Mouse (Mus musculus): ENCODE data around the gene Rpl28. TPM values are rescaled to one million over a fixed set of nuclear protein-coding genes. Genes with fewer than 3 reads are reported as not detected.

The Rpl28 gene
- polyA plus RNA-seq, 1 experiment: 3,329 TPM

GRCm38 (mm10) chr7:4752821-4753570 lies 39.7 kb upstream of the Rpl28 start, which contains the start of gene Cox6b2:
Cox6b2 (minus strand) TSS chr7:4753094.
- H3K4me3 ChIP-seq: no peak within 1 kb of the TSS
- H3K36me3 ChIP-seq (ENCODE audit: control insufficient read depth, insufficient read depth): no peaks in the 10 kb centered on the region
- H3K27me3 ChIP-seq (ENCODE audit: control insufficient read depth, insufficient read depth, insufficient read length): no peaks in the 10 kb centered on the region
- H3K4me2 ChIP-seq (ENCODE audit: low read depth): no peak within 1 kb of the TSS
- H3ac ChIP-seq (ENCODE audit: control insufficient read depth, insufficient read length): no peak within 1 kb of the TSS
- no peaks in the 10 kb centered on the region for H3K79me2 ChIP-seq (ENCODE audit: control insufficient read depth, insufficient read depth)
- no peak for TF ChIP-seq MAX (IDR thresholded peaks at IDR 0.05; ENCODE audit: low read depth)
- no peak for TF ChIP-seq SRF (IDR thresholded peaks at IDR 0.05; ENCODE audit: control insufficient read depth, insufficient read length, low read depth)
- no peak for TF ChIP-seq USF1 (IDR thresholded peaks at IDR 0.05; ENCODE audit: low read depth)
- no peak for TF ChIP-seq CEBPB (IDR thresholded peaks at IDR 0.05; ENCODE audit: insufficient read depth, poor library complexity, severe bottlenecking)
- no peak for TF ChIP-seq POLR2AphosphoS2 (IDR thresholded peaks at IDR 0.05; ENCODE audit: insufficient read length, low read depth)
- TF ChIP-seq REST (IDR thresholded peaks at IDR 0.05; ENCODE audit: insufficient read depth, insufficient read length): no peak
- no peak for TF ChIP-seq POLR2A (IDR thresholded peaks at IDR 0.05; ENCODE audit: insufficient read length, low read depth)
- TF ChIP-seq MYOD1 (IDR thresholded peaks at IDR 0.05; ENCODE audit: control insufficient read depth in 1 of 3, insufficient read length in 2 of 3, low read depth in 2 of 3): no peak
- TF ChIP-seq MYOG (IDR thresholded peaks at IDR 0.05; ENCODE audit: control insufficient read depth in 1 of 3, insufficient read depth in 1 of 3, insufficient read length in 2 of 3, low read depth in 2 of 3): no peak
- no peak for TF ChIP-seq E2F4 (IDR thresholded peaks at IDR 0.05; ENCODE audit: insufficient read depth)
- TF ChIP-seq TCF3 (IDR thresholded peaks at IDR 0.05; ENCODE audit: insufficient read length, low read depth): no peak
- TF ChIP-seq TCF12 (IDR thresholded peaks at IDR 0.05; ENCODE audit: insufficient read depth, poor library complexity, severe bottlenecking): no peak

- Histone ChIP-seq H3ac (ENCODE audit: control insufficient read depth, insufficient read length) (no peak overlapping the region), H3K79me2 (ENCODE audit: control insufficient read depth, insufficient read depth) (no peaks in the 10 kb centered on the region), H3K4me2 (ENCODE audit: low read depth) (no peak overlapping the region), H3K27me3 (ENCODE audit: control insufficient read depth, insufficient read depth, insufficient read length) (no peaks in the 10 kb centered on the region), H3K36me3 (ENCODE audit: control insufficient read depth, insufficient read depth) (no peaks in the 10 kb centered on the region), H3K4me3 (no peak overlapping the region)
- TF ChIP-seq TCF3 (IDR thresholded peaks at IDR 0.05; ENCODE audit: insufficient read length, low read depth) (no peak), TCF12 (IDR thresholded peaks at IDR 0.05; ENCODE audit: insufficient read depth, poor library complexity, severe bottlenecking) (no peak), E2F4 (IDR thresholded peaks at IDR 0.05; ENCODE audit: insufficient read depth) (no peak), REST (IDR thresholded peaks at IDR 0.05; ENCODE audit: insufficient read depth, insufficient read length) (no peak), POLR2A (IDR thresholded peaks at IDR 0.05; ENCODE audit: insufficient read length, low read depth) (no peak), MAX (IDR thresholded peaks at IDR 0.05; ENCODE audit: low read depth) (no peak), MYOG (IDR thresholded peaks at IDR 0.05; ENCODE audit: control insufficient read depth in 1 of 3, insufficient read depth in 1 of 3, insufficient read length in 2 of 3, low read depth in 2 of 3) (no peak), MYOD1 (IDR thresholded peaks at IDR 0.05; ENCODE audit: control insufficient read depth in 1 of 3, insufficient read length in 2 of 3, low read depth in 2 of 3) (no peak)
These were observed 33.0 kb upstream of the Rpl28 start for GRCm38 (mm10) chr7:4759670-4760069.

- peak overlapping the region; percentile 69 for H3K4me2 ChIP-seq (ENCODE audit: low read depth)
- no peak overlapping the region for H3K4me3 ChIP-seq
- no peak overlapping the region for H3ac ChIP-seq (ENCODE audit: control insufficient read depth, insufficient read length)
- no peaks in the 10 kb centered on the region for H3K36me3 ChIP-seq (ENCODE audit: control insufficient read depth, insufficient read depth)
- H3K79me2 ChIP-seq (ENCODE audit: control insufficient read depth, insufficient read depth): no peaks in the 10 kb centered on the region
- H3K27me3 ChIP-seq (ENCODE audit: control insufficient read depth, insufficient read depth, insufficient read length): peaks cover 4% of the 10 kb centered on the region
- TF ChIP-seq USF1 (IDR thresholded peaks at IDR 0.05; ENCODE audit: low read depth) (no peak), TCF3 (IDR thresholded peaks at IDR 0.05; ENCODE audit: insufficient read length, low read depth) (no peak), CEBPB (IDR thresholded peaks at IDR 0.05; ENCODE audit: insufficient read depth, poor library complexity, severe bottlenecking) (no peak), REST (IDR thresholded peaks at IDR 0.05; ENCODE audit: insufficient read depth, insufficient read length) (no peak), POLR2AphosphoS2 (IDR thresholded peaks at IDR 0.05; ENCODE audit: insufficient read length, low read depth) (no peak), MYOD1 (IDR thresholded peaks at IDR 0.05; ENCODE audit: control insufficient read depth in 1 of 3, insufficient read length in 2 of 3, low read depth in 2 of 3) (no peak), TCF12 (IDR thresholded peaks at IDR 0.05; ENCODE audit: insufficient read depth, poor library complexity, severe bottlenecking) (no peak), MYOG (IDR thresholded peaks at IDR 0.05; ENCODE audit: control insufficient read depth in 1 of 3, insufficient read depth in 1 of 3, insufficient read length in 2 of 3, low read depth in 2 of 3) (no peak), E2F4 (IDR thresholded peaks at IDR 0.05; ENCODE audit: insufficient read depth) (no peak), SRF (IDR thresholded peaks at IDR 0.05; ENCODE audit: control insufficient read depth, insufficient read length, low read depth) (no peak), POLR2A (IDR thresholded peaks at IDR 0.05; ENCODE audit: insufficient read length, low read depth) (no peak), MAX (IDR thresholded peaks at IDR 0.05; ENCODE audit: low read depth) (no peak)
These were observed 27.5 kb upstream of the Rpl28 start for GRCm38 (mm10) chr7:4764946-4765710.

GRCm38 (mm10) chr7:4771202-4771601 lies 21.5 kb upstream of the Rpl28 start, which contains the start of gene Fam71e2:
Fam71e2 (minus strand) TSS chr7:4771302.
- Histone ChIP-seq H3K4me2 (ENCODE audit: low read depth) (no peak within 1 kb of the TSS), H3K4me3 (no peak within 1 kb of the TSS), H3K36me3 (ENCODE audit: control insufficient read depth, insufficient read depth) (no peaks in the 10 kb centered on the region), H3K27me3 (ENCODE audit: control insufficient read depth, insufficient read depth, insufficient read length) (peaks cover 4% of the 10 kb centered on the region), H3K79me2 (ENCODE audit: control insufficient read depth, insufficient read depth) (no peaks in the 10 kb centered on the region), H3ac (ENCODE audit: control insufficient read depth, insufficient read length) (no peak within 1 kb of the TSS)
- TF ChIP-seq POLR2AphosphoS2 (IDR thresholded peaks at IDR 0.05; ENCODE audit: insufficient read length, low read depth) (no peak), TCF3 (IDR thresholded peaks at IDR 0.05; ENCODE audit: insufficient read length, low read depth) (no peak), MYOG (IDR thresholded peaks at IDR 0.05; ENCODE audit: control insufficient read depth in 1 of 3, insufficient read depth in 1 of 3, insufficient read length in 2 of 3, low read depth in 2 of 3) (no peak), MYOD1 (IDR thresholded peaks at IDR 0.05; ENCODE audit: control insufficient read depth in 1 of 3, insufficient read length in 2 of 3, low read depth in 2 of 3) (no peak), CEBPB (IDR thresholded peaks at IDR 0.05; ENCODE audit: insufficient read depth, poor library complexity, severe bottlenecking) (no peak), USF1 (IDR thresholded peaks at IDR 0.05; ENCODE audit: low read depth) (no peak), SRF (IDR thresholded peaks at IDR 0.05; ENCODE audit: control insufficient read depth, insufficient read length, low read depth) (no peak), TCF12 (IDR thresholded peaks at IDR 0.05; ENCODE audit: insufficient read depth, poor library complexity, severe bottlenecking) (no peak), E2F4 (IDR thresholded peaks at IDR 0.05; ENCODE audit: insufficient read depth) (no peak)
